Mouse (Mus musculus): Measurements from ENCODE around the gene Hist1h2ai. TPM values are rescaled to one million over a fixed set of nuclear protein-coding genes. Genes with fewer than 3 reads are reported as not detected.
"Not testable (repeated sequence)": the region's sequence is repeated elsewhere in the genome, so short reads cannot be mapped to it uniquely, and the experiment has no call there.

The Hist1h2ai gene
- polyA plus RNA-seq, 1 experiment from 2014 or later = 7.0 TPM

- Histone ChIP-seq H3K4me1 (ENCODE audit: control insufficient read depth, insufficient read depth, low read length) (peaks cover 14% of the 10 kb centered on the region), H3K27ac (ENCODE audit: low read depth, low read length) (no peak overlapping the region), H3K27me3 (ENCODE audit: control insufficient read depth, insufficient read depth, low read length) (no peaks in the 10 kb centered on the region), H3K4me2 (ENCODE audit: low read depth, low read length) (peak overlapping the region; percentile 54; the same call in 1 of the 2 replicates), H3K4me3 (ENCODE audit: low read depth, low read length) (no peak overlapping the region), H3K9ac (replicated peaks; ENCODE audit: low read depth, low read length) (no peak overlapping the region), H3K36me3 (ENCODE audit: control insufficient read depth, insufficient read depth, low read length) (no peaks in the 10 kb centered on the region), H3K9me3 (ENCODE audit: control insufficient read depth, low read length) (no peaks in the 10 kb centered on the region)
- WGBS = 27% methylated on average over 5 of the region's 5 CpGs
- no peak for ATAC-seq (ENCODE audit: low read depth)
These were observed 7.0 kb downstream of the Hist1h2ai start for GRCm38 (mm10) chr13:21722993-21723836.

- 10% methylated on average over 10 of the region's 11 CpGs for WGBS
- no peaks in the 10 kb centered on the region for H3K36me3 ChIP-seq (ENCODE audit: control insufficient read depth, insufficient read depth, low read length)
- no peaks in the 10 kb centered on the region for H3K9me3 ChIP-seq (ENCODE audit: control insufficient read depth, low read length)
- H3K27me3 ChIP-seq (ENCODE audit: control insufficient read depth, insufficient read depth, low read length) = no peaks in the 10 kb centered on the region
- no peak overlapping the region for H3K27ac ChIP-seq (ENCODE audit: low read depth, low read length)
- ATAC-seq (ENCODE audit: low read depth) = peak; percentile 69; the same call in 1 of the 2 replicates
- no peaks in the 10 kb centered on the region for H3K4me1 ChIP-seq (ENCODE audit: control insufficient read depth, insufficient read depth, low read length)
- H3K4me3 ChIP-seq (ENCODE audit: low read depth, low read length) = no peak overlapping the region
- no peak overlapping the region for H3K4me2 ChIP-seq (ENCODE audit: low read depth, low read length)
- H3K9ac ChIP-seq (replicated peaks; ENCODE audit: low read depth, low read length) = no peak overlapping the region
These were observed 11.8 kb downstream of the Hist1h2ai start for GRCm38 (mm10) chr13:21727948-21728572.

GRCm38 (mm10) chr13:21729544-21729943, 13.3 kb downstream of the Hist1h2ai start:
- Histone ChIP-seq H3K4me1 (ENCODE audit: control insufficient read depth, insufficient read depth, low read length) (no peaks in the 10 kb centered on the region), H3K4me2 (ENCODE audit: low read depth, low read length) (no peak overlapping the region), H3K27ac (ENCODE audit: low read depth, low read length) (no peak overlapping the region), H3K9me3 (ENCODE audit: control insufficient read depth, low read length) (no peaks in the 10 kb centered on the region), H3K4me3 (ENCODE audit: low read depth, low read length) (no peak overlapping the region), H3K36me3 (ENCODE audit: control insufficient read depth, insufficient read depth, low read length) (no peaks in the 10 kb centered on the region), H3K9ac (replicated peaks; ENCODE audit: low read depth, low read length) (no peak overlapping the region), H3K27me3 (ENCODE audit: control insufficient read depth, insufficient read depth, low read length) (no peaks in the 10 kb centered on the region)
- WGBS = 71% methylated on average over 1 of the region's 1 CpGs
- no peak for ATAC-seq (ENCODE audit: low read depth)

- Histone ChIP-seq H3K4me2 (ENCODE audit: low read depth, low read length) (no peak overlapping the region), H3K36me3 (ENCODE audit: control insufficient read depth, insufficient read depth, low read length) (no peaks in the 10 kb centered on the region), H3K4me3 (ENCODE audit: low read depth, low read length) (no peak overlapping the region), H3K27me3 (ENCODE audit: control insufficient read depth, insufficient read depth, low read length) (no peaks in the 10 kb centered on the region), H3K9ac (replicated peaks; ENCODE audit: low read depth, low read length) (peak overlapping the region; percentile 1; the same call in 1 of the 2 replicates), H3K4me1 (ENCODE audit: control insufficient read depth, insufficient read depth, low read length) (peaks cover 7% of the 10 kb centered on the region; the same call in 1 of the 2 replicates), H3K9me3 (ENCODE audit: control insufficient read depth, low read length) (no peaks in the 10 kb centered on the region), H3K27ac (ENCODE audit: low read depth, low read length) (peak overlapping the region; percentile 98)
- 66% methylated on average over 5 of the region's 5 CpGs for WGBS
- peak; percentile 15; the same call in 1 of the 2 replicates for ATAC-seq (ENCODE audit: low read depth)
These were observed 17.2 kb downstream of the Hist1h2ai start for GRCm38 (mm10) chr13:21733466-21733865.

GRCm38 (mm10) chr13:21734010-21734905, 18.0 kb downstream of the Hist1h2ai start:
- peak overlapping the region; percentile 98 for H3K27ac ChIP-seq (ENCODE audit: low read depth, low read length)
- H3K36me3 ChIP-seq (ENCODE audit: control insufficient read depth, insufficient read depth, low read length) = no peaks in the 10 kb centered on the region
- H3K4me3 ChIP-seq (ENCODE audit: low read depth, low read length) = peak overlapping the region; percentile 48
- H3K4me1 ChIP-seq (ENCODE audit: control insufficient read depth, insufficient read depth, low read length) = peaks cover 7% of the 10 kb centered on the region; the same call in 1 of the 2 replicates
- no peaks in the 10 kb centered on the region for H3K9me3 ChIP-seq (ENCODE audit: control insufficient read depth, low read length)
- H3K27me3 ChIP-seq (ENCODE audit: control insufficient read depth, insufficient read depth, low read length) = no peaks in the 10 kb centered on the region
- H3K4me2 ChIP-seq (ENCODE audit: low read depth, low read length) = peak overlapping the region; percentile 78
- ATAC-seq (ENCODE audit: low read depth) = peak; percentile 84
- 0% methylated on average over 21 of the region's 21 CpGs for WGBS
- H3K9ac ChIP-seq (replicated peaks; ENCODE audit: low read depth, low read length) = peak overlapping the region; percentile 56

- not testable (repeated sequence) for H3K27me3 ChIP-seq (ENCODE audit: control insufficient read depth, insufficient read depth, low read length); H3K4me1 ChIP-seq (ENCODE audit: control insufficient read depth, insufficient read depth, low read length); H3K9me3 ChIP-seq (ENCODE audit: control insufficient read depth, low read length); H3K36me3 ChIP-seq (ENCODE audit: control insufficient read depth, insufficient read depth, low read length)
- WGBS = under 1% methylated on average over 43 of the region's 56 CpGs
- Histone ChIP-seq H3K4me2 (ENCODE audit: low read depth, low read length) (peak within 1 kb of the TSS; percentile 78), H3K27ac (ENCODE audit: low read depth, low read length) (peak within 1 kb of the TSS; percentile 98), H3K4me3 (ENCODE audit: low read depth, low read length) (peak within 1 kb of the TSS; percentile 48), H3K9ac (replicated peaks; ENCODE audit: low read depth, low read length) (peak within 1 kb of the TSS; percentile 56)
- ATAC-seq (ENCODE audit: low read depth) = peak; percentile 91
These were observed 18.9 kb downstream of the Hist1h2ai start, which contains the start of gene Hist1h4j for GRCm38 (mm10) chr13:21734906-21735767. Gene Hist1h4j (plus strand): TSS chr13:21735064.

GRCm38 (mm10) chr13:21745006-21745405, 28.8 kb downstream of the Hist1h2ai start:
- H3K9me3 ChIP-seq (ENCODE audit: control insufficient read depth, low read length) = no peaks in the 10 kb centered on the region
- H3K27me3 ChIP-seq (ENCODE audit: control insufficient read depth, insufficient read depth, low read length) = no peaks in the 10 kb centered on the region
- H3K27ac ChIP-seq (ENCODE audit: low read depth, low read length) = no peak overlapping the region
- WGBS = 88% methylated on average over 1 of the region's 1 CpGs
- H3K4me1 ChIP-seq (ENCODE audit: control insufficient read depth, insufficient read depth, low read length) = peaks cover 19% of the 10 kb centered on the region
- no peak overlapping the region for H3K9ac ChIP-seq (replicated peaks; ENCODE audit: low read depth, low read length)
- no peak overlapping the region for H3K4me2 ChIP-seq (ENCODE audit: low read depth, low read length)
- no peak overlapping the region for H3K4me3 ChIP-seq (ENCODE audit: low read depth, low read length)
- no peak for ATAC-seq (ENCODE audit: low read depth)
- no peaks in the 10 kb centered on the region for H3K36me3 ChIP-seq (ENCODE audit: control insufficient read depth, insufficient read depth, low read length)
